Mouse (Mus musculus) forebrain, embryonic 14.5 days (tissue): Measurements from ENCODE around the gene Itpr1. TPM values are rescaled to one million over a fixed set of nuclear protein-coding genes. Genes with fewer than 3 reads are reported as not detected.

Experiments used
- ATAC-seq: fragments of 200-750 bp; cut with Nextera tagmentation; 2 replicates; pipeline ENCODE4 v1.8.0; 2017; ENCODE audit warnings: mild to moderate bottlenecking, moderate library complexity
- DNase-seq: peaks from one replicate; pipeline ENCODE4 v3.0.0-alpha.2; 2015; ENCODE audit warnings: low spot score
- H3K27ac ChIP-seq: fragments of 300-500 bp; sonication (generic); 2 replicates; pipeline ENCODE4 v1.5.1; 2014; ENCODE audit warnings: low read depth, mild to moderate bottlenecking, control low read depth, low read length, moderate library complexity
- H3K27me3 ChIP-seq: fragments of 300-500 bp; sonication (generic); replicated peaks from 2 replicates; pipeline ENCODE4 v1.6.1; 2014; ENCODE audit warnings: low read length, control low read depth, mixed read lengths; ENCODE audit not compliant: control insufficient read depth, insufficient read depth
- H3K36me3 ChIP-seq: fragments of 300-500 bp; sonication (generic); 2 replicates; pipeline ENCODE4 v1.6.1; 2014; ENCODE audit warnings: low read length, control low read depth; ENCODE audit not compliant: control insufficient read depth, insufficient read depth
- H3K4me1 ChIP-seq: fragments of 300-500 bp; sonication (generic); 2 replicates; pipeline ENCODE4 v1.6.1; 2014; ENCODE audit warnings: antibody characterized with exemption, low read length, control low read depth; ENCODE audit not compliant: control insufficient read depth, insufficient read depth
- H3K4me2 ChIP-seq: fragments of 300-500 bp; sonication (generic); 2 replicates; pipeline ENCODE4 v1.6.1; 2014; ENCODE audit warnings: mild to moderate bottlenecking, control low read depth, low read length
- H3K4me3 ChIP-seq: fragments of 300-500 bp; sonication (generic); 2 replicates; pipeline ENCODE4 v1.5.1; 2014; ENCODE audit warnings: low read depth, low read length, control low read depth
- H3K9ac ChIP-seq: fragments of 300-500 bp; sonication (generic); 2 replicates; pipeline ENCODE4 v1.6.1; 2014; ENCODE audit warnings: mild to moderate bottlenecking, low read length, control low read depth, moderate library complexity
- H3K9me3 ChIP-seq: fragments of 300-500 bp; sonication (generic); replicated peaks from 2 replicates; pipeline ENCODE4 v1.6.1; 2016; ENCODE audit warnings: low read length, control low read depth, mixed read lengths; ENCODE audit not compliant: control insufficient read depth
- WGBS: fragments of 180-500 bp; shearing (Covaris S2); extraction: QIAGEN DNeasy Blood & Tissue Kit; methylation state at CpG from one replicate; pipeline ENCODE4 v1.1.7; 2014; 5-methylcytosine and 5-hydroxymethylcytosine counted together
- polyA plus RNA-seq: library from polyadenylated mRNA; unstranded; fragments of >200 nt; fragmentation: Nextera tagmentation; extraction: Ambion mirVana; gene quantifications from 2 replicates; pipeline ENCODE4 v1.2.1, GENCODE M21; 2014

Gene Itpr1
- polyA plus RNA-seq, 1 experiment from 2014 or later: 5.2 TPM

GRCm38 (mm10) chr6:108530781-108531323 lies 318.0 kb downstream of the Itpr1 start:
- no peaks in the 10 kb centered on the region for H3K9me3 ChIP-seq
- DNase-seq (no peak), ATAC-seq (peak; percentile 41; the same call in 1 of the 2 replicates)
- H3K4me1 ChIP-seq: 0 out of 2 replicates have a peak, but pooled peaks cover 2% of the 10 kb centered on the region
- H3K27me3 ChIP-seq: no peaks in the 10 kb centered on the region
- H3K4me2 ChIP-seq: no peak overlapping the region
- no peak overlapping the region for H3K27ac ChIP-seq
- no peak overlapping the region for H3K9ac ChIP-seq
- no peak overlapping the region for H3K4me3 ChIP-seq
- no peaks in the 10 kb centered on the region for H3K36me3 ChIP-seq
- WGBS: 28% methylated on average over 6 of the region's 6 CpGs

GRCm38 (mm10) chr6:108531324-108532311 lies 318.7 kb downstream of the Itpr1 start:
- Histone ChIP-seq H3K9me3 (no peaks in the 10 kb centered on the region), H3K4me1 (0 out of 2 replicates have a peak, but pooled peaks cover 2% of the 10 kb centered on the region), H3K27ac (no peak overlapping the region), H3K4me2 (no peak overlapping the region), H3K36me3 (no peaks in the 10 kb centered on the region), H3K4me3 (no peak overlapping the region), H3K9ac (no peak overlapping the region), H3K27me3 (no peaks in the 10 kb centered on the region)
- no peak for DNase-seq
- ATAC-seq: peak; percentile 35; the same call in 1 of the 2 replicates
- WGBS: 37% methylated on average over 12 of the region's 12 CpGs

- no peaks in the 10 kb centered on the region for H3K36me3 ChIP-seq
- WGBS: 80% methylated on average over 10 of the region's 10 CpGs
Observed at GRCm38 (mm10) chr6:108532486-108533179, 319.7 kb downstream of the Itpr1 start.

GRCm38 (mm10) chr6:108534139-108534538 lies 321.2 kb downstream of the Itpr1 start:
- H3K27me3 ChIP-seq: no peaks in the 10 kb centered on the region
- ATAC-seq (no peak), DNase-seq (no peak)
- H3K4me2 ChIP-seq: no peak overlapping the region
- H3K9me3 ChIP-seq: no peaks in the 10 kb centered on the region
- H3K27ac ChIP-seq: no peak overlapping the region
- H3K4me3 ChIP-seq: no peak overlapping the region
- H3K4me1 ChIP-seq: 0 out of 2 replicates have a peak, but pooled peaks cover 2% of the 10 kb centered on the region
- H3K36me3 ChIP-seq: no peaks in the 10 kb centered on the region
- H3K9ac ChIP-seq: no peak overlapping the region
- 86% methylated on average over 5 of the region's 5 CpGs for WGBS

More at GRCm38 (mm10) chr6:108532486-108533179, 319.7 kb downstream of the Itpr1 start:
- Histone ChIP-seq H3K9me3 (no peaks in the 10 kb centered on the region), H3K4me1 (0 out of 2 replicates have a peak, but pooled peaks cover 2% of the 10 kb centered on the region), H3K9ac (no peak overlapping the region), H3K27me3 (no peaks in the 10 kb centered on the region), H3K4me2 (no peak overlapping the region), H3K4me3 (no peak overlapping the region), H3K27ac (no peak overlapping the region)
- ATAC-seq: no peak
- no peak for DNase-seq

- no peaks in the 10 kb centered on the region for H3K36me3 ChIP-seq
- no peak overlapping the region for H3K27ac ChIP-seq
- H3K4me3 ChIP-seq: no peak overlapping the region
- H3K4me2 ChIP-seq: no peak overlapping the region
- ATAC-seq (no peak), DNase-seq (no peak)
- 0 out of 2 replicates have a peak, but pooled peaks cover 2% of the 10 kb centered on the region for H3K4me1 ChIP-seq
- no peaks in the 10 kb centered on the region for H3K27me3 ChIP-seq
- 87% methylated on average over 6 of the region's 6 CpGs for WGBS
- H3K9me3 ChIP-seq: no peaks in the 10 kb centered on the region
- no peak overlapping the region for H3K9ac ChIP-seq
Observed at GRCm38 (mm10) chr6:108534596-108534995, 321.7 kb downstream of the Itpr1 start.

- H3K4me2 ChIP-seq: no peak overlapping the region
- no peaks in the 10 kb centered on the region for H3K36me3 ChIP-seq
- no peak overlapping the region for H3K4me3 ChIP-seq
- no peaks in the 10 kb centered on the region for H3K9me3 ChIP-seq
- ATAC-seq (no peak), DNase-seq (no peak)
- no peak overlapping the region for H3K27ac ChIP-seq
- 0 out of 2 replicates have a peak, but pooled peaks cover 2% of the 10 kb centered on the region for H3K4me1 ChIP-seq
- no peak overlapping the region for H3K9ac ChIP-seq
- H3K27me3 ChIP-seq: no peaks in the 10 kb centered on the region
- WGBS: 91% methylated on average over 4 of the region's 4 CpGs
Observed at GRCm38 (mm10) chr6:108535309-108535708, 322.4 kb downstream of the Itpr1 start.

- no peaks in the 10 kb centered on the region for H3K9me3 ChIP-seq
- no peaks in the 10 kb centered on the region for H3K36me3 ChIP-seq
- no peak overlapping the region for H3K9ac ChIP-seq
- no peak for ATAC-seq
- no peaks in the 10 kb centered on the region for H3K4me1 ChIP-seq
- WGBS: 82% methylated on average over 8 of the region's 8 CpGs
- no peak for DNase-seq
- no peak overlapping the region for H3K27ac ChIP-seq
- no peaks in the 10 kb centered on the region for H3K27me3 ChIP-seq
- no peak overlapping the region for H3K4me2 ChIP-seq
- no peak overlapping the region for H3K4me3 ChIP-seq
Observed at GRCm38 (mm10) chr6:108536546-108537317, 323.8 kb downstream of the Itpr1 start.

GRCm38 (mm10) chr6:108538406-108538805 lies 325.5 kb downstream of the Itpr1 start:
- no peak overlapping the region for H3K4me3 ChIP-seq
- DNase-seq (no peak), ATAC-seq (no peak)
- no peaks in the 10 kb centered on the region for H3K4me1 ChIP-seq
- H3K36me3 ChIP-seq: no peaks in the 10 kb centered on the region
- no peak overlapping the region for H3K9ac ChIP-seq
- H3K27ac ChIP-seq: no peak overlapping the region
- H3K27me3 ChIP-seq: no peaks in the 10 kb centered on the region
- 92% methylated on average over 4 of the region's 4 CpGs for WGBS
- H3K9me3 ChIP-seq: no peaks in the 10 kb centered on the region
- no peak overlapping the region for H3K4me2 ChIP-seq
